Mouse (Mus musculus): Measurements from ENCODE around the gene Adssl1. TPM values are rescaled to one million over a fixed set of nuclear protein-coding genes. Genes with fewer than 3 reads are reported as not detected.

The Adssl1 gene
- total and polyA plus RNA-seq, 3 experiments: 10.2 to 29.4 (median 10.7) TPM

DNA sequence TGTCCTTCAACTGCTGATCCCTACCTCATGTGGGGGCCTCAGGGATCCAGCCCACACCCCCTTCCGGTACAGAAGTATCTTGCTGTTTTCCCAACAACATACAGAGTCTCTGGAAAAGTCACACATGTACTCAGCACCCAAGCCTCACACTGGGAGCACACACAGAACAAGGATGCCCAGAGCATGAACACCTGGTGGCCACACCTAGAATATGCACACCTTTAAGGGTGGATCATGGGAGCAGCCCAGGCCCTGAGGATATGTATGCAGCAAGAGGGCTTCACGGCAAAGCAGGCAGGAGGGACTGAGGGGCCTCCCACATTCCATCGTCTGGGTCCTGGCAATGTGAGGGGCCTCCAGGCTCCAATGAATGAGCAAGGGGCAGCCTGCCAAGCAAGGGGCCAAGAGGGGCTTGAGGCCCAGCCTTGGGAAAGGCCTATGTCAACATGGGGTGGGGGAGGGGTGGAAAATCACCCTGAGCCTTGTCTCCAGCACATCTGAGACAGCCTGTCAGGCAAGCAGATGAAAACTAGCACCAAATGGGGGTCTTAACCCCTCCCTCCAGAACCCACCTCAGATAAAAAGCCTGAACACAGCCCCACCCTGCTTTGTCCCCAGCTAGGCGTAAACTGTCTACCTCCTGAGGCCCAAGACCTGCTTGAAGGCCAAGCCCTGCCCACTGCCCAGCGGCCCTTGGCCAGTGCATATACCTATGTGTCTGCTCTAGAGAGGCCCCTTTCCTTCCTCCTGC, 40.9 kb downstream of the Adssl1 start:
- no peak overlapping the region for H3K27ac ChIP-seq (ENCODE audit: insufficient read depth, low read depth)

DNA sequence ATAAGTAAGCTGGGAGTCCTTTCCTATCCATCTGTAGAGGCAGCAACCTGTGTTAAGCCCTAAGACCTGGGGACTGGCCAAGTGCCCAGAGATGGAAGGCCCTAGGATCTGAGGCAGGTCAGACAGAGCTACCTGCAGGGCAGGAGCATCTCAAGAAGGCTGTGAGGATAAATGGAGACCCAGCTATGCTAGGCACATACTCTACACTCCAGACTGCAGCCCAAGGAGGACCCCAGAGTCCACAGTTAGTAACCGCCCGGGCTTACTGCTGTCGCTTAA, 41.4 kb downstream of the Adssl1 start:
- Histone ChIP-seq H3K36me3 (replicated peaks in 1 of 2; ENCODE audit: control insufficient read depth in 1 of 2, insufficient read depth in 1 of 2, low read length in 1 of 2) (peaks cover 81 to 99% of the 10 kb centered on the region in 2 experiments), H3K4me3 (replicated peaks in 1 of 3; ENCODE audit: low read depth in 2 of 3, low read length in 2 of 3, poor library complexity in 1 of 3) (no peak overlapping the region), H3K9me3 (replicated peaks; ENCODE audit: low read length) (no peaks in the 10 kb centered on the region), H3K27ac (ENCODE audit: insufficient read depth, low read depth) (no peak overlapping the region), H3K27me3 (replicated peaks) (no peaks in the 10 kb centered on the region), H3K9ac (ENCODE audit: insufficient read depth, low read depth) (no peak overlapping the region), H3K79me2 (replicated peaks; ENCODE audit: control insufficient read depth, extremely low read depth, insufficient read depth, poor library complexity, severe bottlenecking) (no peaks in the 10 kb centered on the region; the same call in 1 of the 2 replicates), H3K4me1 (ENCODE audit: control insufficient read depth in 1 of 2, insufficient read depth in 2 of 2) (peaks cover 0 to 12% of the 10 kb centered on the region in 2 experiments; a peak in 1 of 4 replicates), H3K4me2 (ENCODE audit: insufficient read depth, low read depth, poor library complexity, severe bottlenecking) (no peak overlapping the region)
- TF ChIP-seq POLR2AphosphoS2 (IDR thresholded peaks at IDR 0.05; ENCODE audit: low read depth, low read length) (no peak), CHD1 (IDR thresholded peaks at IDR 0.05; ENCODE audit: low read depth, low read length) (no peak), RAD21 (IDR thresholded peaks at IDR 0.05; ENCODE audit: low read depth, low read length) (no peak), E2F4 (IDR thresholded peaks at IDR 0.05; ENCODE audit: insufficient replicate concordance, low read depth, low read length) (no peak), HCFC1 (IDR thresholded peaks at IDR 0.05; ENCODE audit: low read depth, low read length) (no peak), GABPA (IDR thresholded peaks at IDR 0.05; ENCODE audit: insufficient replicate concordance, low read depth, low read length) (no peak), BHLHE40 (IDR thresholded peaks at IDR 0.05; ENCODE audit: low read depth, low read length) (no peak), NELFE (IDR thresholded peaks at IDR 0.05; ENCODE audit: low read depth, low read length) (no peak)
- in situ Hi-C loops (cut with MboI; ENCODE audit: low pct_ligation_motif_present, low pct_unique_long_range_greater_than_20kb, low sequenced_read_pairs): no loop called here
- dilution Hi-C loops (cut with MboI; ENCODE audit: extremely low pct_ligation_motif_present, extremely low pct_unique_long_range_greater_than_20kb, low sequenced_read_pairs): no loop called here
- no peak for DNase-seq (ENCODE audit: extremely low read depth)

More for the DNA sequence above, 40.9 kb downstream of the Adssl1 start:
- DNase-seq (ENCODE audit: extremely low read depth): no peak
- Histone ChIP-seq H3K27me3 (replicated peaks) (no peaks in the 10 kb centered on the region), H3K36me3 (replicated peaks in 1 of 2; ENCODE audit: control insufficient read depth in 1 of 2, insufficient read depth in 1 of 2, low read length in 1 of 2) (peaks cover 81 to 99% of the 10 kb centered on the region in 2 experiments), H3K4me1 (ENCODE audit: control insufficient read depth in 1 of 2, insufficient read depth in 2 of 2) (peaks cover 0 to 12% of the 10 kb centered on the region in 2 experiments; a peak in 1 of 4 replicates), H3K9me3 (replicated peaks; ENCODE audit: low read length) (no peaks in the 10 kb centered on the region), H3K4me3 (replicated peaks in 1 of 3; ENCODE audit: low read depth in 2 of 3, low read length in 2 of 3, poor library complexity in 1 of 3) (no peak overlapping the region), H3K79me2 (replicated peaks; ENCODE audit: control insufficient read depth, extremely low read depth, insufficient read depth, poor library complexity, severe bottlenecking) (no peaks in the 10 kb centered on the region; the same call in 1 of the 2 replicates), H3K4me2 (ENCODE audit: insufficient read depth, low read depth, poor library complexity, severe bottlenecking) (no peak overlapping the region), H3K9ac (ENCODE audit: insufficient read depth, low read depth) (no peak overlapping the region)
- TF ChIP-seq MAFK (IDR thresholded peaks at IDR 0.05; ENCODE audit: insufficient replicate concordance, low read length) (no peak), IRF4 (IDR thresholded peaks at IDR 0.05; ENCODE audit: low read depth, low read length) (no peak), CHD2 (IDR thresholded peaks at IDR 0.05; ENCODE audit: low read length) (no peak), CTCF (conservative IDR thresholded peaks at IDR 0.05 in 1 of 2, IDR thresholded peaks at IDR 0.05 in 1 of 2; ENCODE audit: low read depth in 2 of 2, low read length in 2 of 2) (no peak), USF2 (conservative IDR thresholded peaks at IDR 0.05; ENCODE audit: low read depth, low read length) (no peak), MAZ (IDR thresholded peaks at IDR 0.05; ENCODE audit: low read depth, low read length) (no peak), KAT2A (IDR thresholded peaks at IDR 0.05; ENCODE audit: insufficient replicate concordance, low read length) (no peak), SMC3 (IDR thresholded peaks at IDR 0.05; ENCODE audit: low read depth, low read length) (no peak), NELFE (IDR thresholded peaks at IDR 0.05; ENCODE audit: low read depth, low read length) (no peak), JUN (IDR thresholded peaks at IDR 0.05; ENCODE audit: insufficient read depth, low read depth, low read length) (no peak), UBTF (IDR thresholded peaks at IDR 0.05; ENCODE audit: low read depth, low read length) (no peak), JUND (conservative IDR thresholded peaks at IDR 0.05; ENCODE audit: low read depth, low read length) (no peak), ZMIZ1 (IDR thresholded peaks at IDR 0.05; ENCODE audit: low read depth, low read length) (no peak), E2F4 (IDR thresholded peaks at IDR 0.05; ENCODE audit: insufficient replicate concordance, low read depth, low read length) (no peak), RCOR1 (conservative IDR thresholded peaks at IDR 0.05; ENCODE audit: low read depth, low read length) (no peak), ELF1 (IDR thresholded peaks at IDR 0.05; ENCODE audit: low read depth, low read length) (no peak), USF1 (IDR thresholded peaks at IDR 0.05; ENCODE audit: low read depth, low read length) (no peak), HCFC1 (IDR thresholded peaks at IDR 0.05; ENCODE audit: low read depth, low read length) (no peak), NRF1 (IDR thresholded peaks at IDR 0.05; ENCODE audit: low read depth, low read length) (no peak), ZKSCAN1 (IDR thresholded peaks at IDR 0.05; ENCODE audit: borderline replicate concordance, low read depth, low read length) (no peak)
- in situ Hi-C loops (cut with MboI; ENCODE audit: low pct_ligation_motif_present, low pct_unique_long_range_greater_than_20kb, low sequenced_read_pairs): no loop called here
- dilution Hi-C loops (cut with MboI; ENCODE audit: extremely low pct_ligation_motif_present, extremely low pct_unique_long_range_greater_than_20kb, low sequenced_read_pairs): no loop called here
